Mouse (Mus musculus) right cerebral cortex, adult 2 months (tissue): Measurements from ENCODE around the gene Olfr692.

Source experiments
- DNase-seq, 2 experiments: peaks; one replicate each; pipeline ENCODE4 v3.0.0; 2021 to 2022; ENCODE audit warnings: low spot score in 2 of 2

The Olfr692 gene

GRCm38 (mm10) chr7:105404268-105404667, 36.2 kb downstream of the Olfr692 start, which contains the start of gene Cnga4:
Cnga4 (plus strand) TSS chr7:105404568.
- DNase-seq, result no peak

DNA sequence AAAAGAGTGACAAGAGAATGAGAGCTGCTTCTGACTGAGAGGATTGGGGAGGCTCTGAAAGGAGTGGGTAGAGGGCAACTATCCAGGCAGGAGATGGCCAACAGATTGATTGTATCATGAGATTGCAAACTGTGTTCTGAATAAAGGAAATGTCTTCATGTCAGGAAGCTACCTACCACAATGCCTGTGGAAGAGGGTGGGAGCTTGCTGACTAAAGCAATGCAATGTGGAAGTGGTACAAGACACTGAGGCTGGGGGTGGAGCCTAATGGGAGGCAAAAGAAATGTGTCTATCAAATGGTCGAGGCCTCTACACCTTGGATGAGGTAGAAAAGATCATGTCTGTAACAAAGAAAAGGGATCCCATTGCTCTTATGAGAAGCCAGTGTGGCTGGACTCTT, 38.3 kb downstream of the Olfr692 start:
- no peak for DNase-seq

- peak; percentile 90 to 93 for DNase-seq
These were observed 44.0 kb downstream of the Olfr692 start for GRCm38 (mm10) chr7:105411874-105412632.

DNA sequence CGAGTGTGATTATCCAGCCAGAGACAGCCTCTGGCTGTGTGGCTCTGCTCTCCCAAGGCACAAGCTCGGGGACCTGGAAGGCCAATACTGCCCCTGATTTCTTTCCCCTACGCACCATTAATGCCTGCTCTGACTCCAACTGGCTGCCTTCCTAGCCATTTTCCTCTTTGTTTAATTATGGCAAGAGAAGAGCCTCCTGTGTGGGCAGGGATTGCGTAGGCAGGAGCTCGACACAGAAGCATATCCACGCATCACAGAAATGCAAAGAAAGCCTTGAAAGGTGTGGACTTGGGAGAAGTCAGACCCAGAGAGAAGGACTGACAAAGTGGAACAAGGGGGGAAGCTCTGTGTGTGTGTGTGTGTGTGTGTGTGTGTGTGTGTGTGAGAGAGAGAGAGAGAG, 46.4 kb downstream of the Olfr692 start:
- DNase-seq, result peak; percentile 74

DNA sequence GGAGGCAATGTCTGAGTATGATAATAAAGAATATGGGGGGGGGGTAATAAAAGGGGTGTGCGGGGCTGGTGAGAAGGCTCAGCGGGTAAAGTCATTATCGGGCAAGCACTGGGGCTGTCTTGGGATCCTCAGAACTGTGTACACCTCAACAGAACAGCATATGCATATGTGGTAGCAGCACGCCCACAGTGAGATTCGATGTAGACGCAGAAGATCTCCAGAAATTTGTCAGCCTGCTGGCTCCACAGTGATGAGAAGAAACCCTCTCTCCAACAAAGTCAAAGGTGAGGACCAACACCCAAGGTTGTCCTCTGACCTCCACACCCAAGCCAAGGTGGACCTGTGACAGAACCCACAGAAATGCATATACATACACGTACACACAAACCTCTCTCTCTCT, 48.5 kb downstream of the Olfr692 start:
- DNase-seq, result no peak

DNA sequence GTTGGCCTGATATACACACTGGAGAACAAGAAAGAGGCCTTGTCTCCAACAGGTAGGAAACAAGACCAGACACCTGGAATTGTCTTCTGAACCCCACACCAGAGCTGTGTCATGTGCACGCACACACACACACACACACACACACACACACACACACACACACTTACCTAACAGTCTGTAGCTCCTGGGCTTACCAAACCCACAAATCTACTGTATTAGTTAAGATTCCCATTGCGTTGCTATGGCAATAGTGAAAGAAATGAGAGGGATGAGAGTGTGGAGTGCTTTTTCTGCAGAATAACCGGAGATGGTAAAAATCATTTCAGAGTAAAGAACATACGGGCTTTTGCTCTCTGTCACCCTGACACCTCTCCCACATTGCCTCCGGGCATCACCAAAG, 50.1 kb downstream of the Olfr692 start:
- no peak for DNase-seq
